Mouse (Mus musculus): ENCODE measurements at regions not wholly inside any gene's neighbourhood (a gene's known extent, or its start where the extent isn't known, plus 50 kb on each side); places are given as distances from the start of the nearest gene placed in this dataset.

GRCm38 (mm10) chr16:84394895-84395294 is 120.0 kb upstream of the A730009L09Rik start:
- Histone ChIP-seq H3K27me3 (ENCODE audit: control insufficient read depth, insufficient read depth, low read length) (no peaks in the 10 kb centered on the region), H3K4me1 (replicated peaks; ENCODE audit: control insufficient read depth, insufficient read depth, low read length) (no peaks in the 10 kb centered on the region), H3K9me3 (ENCODE audit: control insufficient read depth, low read length) (no peaks in the 10 kb centered on the region), H3K4me2 (replicated peaks; ENCODE audit: low read depth, low read length) (no peak overlapping the region), H3K9ac (ENCODE audit: low read depth, low read length) (no peak overlapping the region), H3K4me3 (ENCODE audit: low read depth, low read length) (no peak overlapping the region), H3K36me3 (ENCODE audit: control insufficient read depth, insufficient read depth, low read length) (no peaks in the 10 kb centered on the region), H3K27ac (ENCODE audit: low read depth, low read length) (no peak overlapping the region)
- ATAC-seq (ENCODE audit: low FRiP score) (no peak), DNase-seq (ENCODE audit: low spot score) (no peak)
- WGBS: 100% methylated on average over 3 of the region's 3 CpGs

- no peak overlapping the region for H3K4me2 ChIP-seq (replicated peaks; ENCODE audit: low read depth, low read length)
- no peaks in the 10 kb centered on the region for H3K36me3 ChIP-seq (ENCODE audit: control insufficient read depth, insufficient read depth, low read length)
- no peaks in the 10 kb centered on the region for H3K9me3 ChIP-seq (ENCODE audit: control insufficient read depth, low read length)
- no peak overlapping the region for H3K4me3 ChIP-seq (ENCODE audit: low read depth, low read length)
- WGBS: 80% methylated on average over 2 of the region's 2 CpGs
- no peak overlapping the region for H3K27ac ChIP-seq (ENCODE audit: low read depth, low read length)
- no peaks in the 10 kb centered on the region for H3K27me3 ChIP-seq (ENCODE audit: control insufficient read depth, insufficient read depth, low read length)
- no peak for ATAC-seq (ENCODE audit: low FRiP score)
- H3K4me1 ChIP-seq (replicated peaks; ENCODE audit: control insufficient read depth, insufficient read depth, low read length): no peaks in the 10 kb centered on the region
- no peak overlapping the region for H3K9ac ChIP-seq (ENCODE audit: low read depth, low read length)
- no peak for DNase-seq (ENCODE audit: low spot score)
Observed at GRCm38 (mm10) chr16:84421650-84422049, 93.3 kb upstream of the A730009L09Rik start.

GRCm38 (mm10) chr16:84426990-84427540 is 87.9 kb upstream of the A730009L09Rik start:
- WGBS: 81% methylated on average over 7 of the region's 7 CpGs
- no peak overlapping the region for H3K4me3 ChIP-seq (ENCODE audit: low read depth, low read length)
- H3K9ac ChIP-seq (ENCODE audit: low read depth, low read length): no peak overlapping the region
- no peaks in the 10 kb centered on the region for H3K36me3 ChIP-seq (ENCODE audit: control insufficient read depth, insufficient read depth, low read length)
- no peak overlapping the region for H3K4me2 ChIP-seq (replicated peaks; ENCODE audit: low read depth, low read length)
- H3K27ac ChIP-seq (ENCODE audit: low read depth, low read length): no peak overlapping the region
- ATAC-seq (ENCODE audit: low FRiP score): no peak
- H3K9me3 ChIP-seq (ENCODE audit: control insufficient read depth, low read length): no peaks in the 10 kb centered on the region
- no peaks in the 10 kb centered on the region for H3K4me1 ChIP-seq (replicated peaks; ENCODE audit: control insufficient read depth, insufficient read depth, low read length)
- H3K27me3 ChIP-seq (ENCODE audit: control insufficient read depth, insufficient read depth, low read length): no peaks in the 10 kb centered on the region
- no peak for DNase-seq (ENCODE audit: low spot score)

- no peaks in the 10 kb centered on the region for H3K9me3 ChIP-seq (ENCODE audit: control insufficient read depth, low read length)
- no peak overlapping the region for H3K9ac ChIP-seq (ENCODE audit: low read depth, low read length)
- H3K4me3 ChIP-seq (ENCODE audit: low read depth, low read length): no peak overlapping the region
- ATAC-seq (ENCODE audit: low FRiP score) (no peak), DNase-seq (ENCODE audit: low spot score) (no peak)
- H3K27ac ChIP-seq (ENCODE audit: low read depth, low read length): no peak overlapping the region
- H3K4me2 ChIP-seq (replicated peaks; ENCODE audit: low read depth, low read length): no peak overlapping the region
- 83% methylated on average over 2 of the region's 2 CpGs for WGBS
- no peaks in the 10 kb centered on the region for H3K4me1 ChIP-seq (replicated peaks; ENCODE audit: control insufficient read depth, insufficient read depth, low read length)
- H3K36me3 ChIP-seq (ENCODE audit: control insufficient read depth, insufficient read depth, low read length): no peaks in the 10 kb centered on the region
- no peaks in the 10 kb centered on the region for H3K27me3 ChIP-seq (ENCODE audit: control insufficient read depth, insufficient read depth, low read length)
Observed at GRCm38 (mm10) chr16:84456596-84456995, 58.3 kb upstream of the A730009L09Rik start.

- no peaks in the 10 kb centered on the region for H3K4me1 ChIP-seq (replicated peaks; ENCODE audit: control insufficient read depth, insufficient read depth, low read length)
- no peak for ATAC-seq (ENCODE audit: low FRiP score)
- no peak overlapping the region for H3K9ac ChIP-seq (ENCODE audit: low read depth, low read length)
- H3K4me2 ChIP-seq (replicated peaks; ENCODE audit: low read depth, low read length): no peak overlapping the region
- H3K27ac ChIP-seq (ENCODE audit: low read depth, low read length): no peak overlapping the region
- H3K4me3 ChIP-seq (ENCODE audit: low read depth, low read length): no peak overlapping the region
- no peaks in the 10 kb centered on the region for H3K27me3 ChIP-seq (ENCODE audit: control insufficient read depth, insufficient read depth, low read length)
- no peaks in the 10 kb centered on the region for H3K36me3 ChIP-seq (ENCODE audit: control insufficient read depth, insufficient read depth, low read length)
- WGBS: 6% methylated on average over 1 of the region's 1 CpGs
- DNase-seq (ENCODE audit: low spot score): no peak
- no peaks in the 10 kb centered on the region for H3K9me3 ChIP-seq (ENCODE audit: control insufficient read depth, low read length)
Observed at GRCm38 (mm10) chr16:84462150-84462549, 52.8 kb upstream of the A730009L09Rik start.
